Mouse (Mus musculus) erythroblast, adult 5-6 weeks (primary cell): ENCODE results near the gene Olfr969. TPM values are rescaled to one million over a fixed set of nuclear protein-coding genes. Genes with fewer than 3 reads are reported as not detected.
"Not testable (repeated sequence)": the region's sequence is repeated elsewhere in the genome, so short reads cannot be mapped to it uniquely, and the experiment has no call there.

Source experiments
- ATAC-seq: replicated peaks from 2 replicates; pipeline ENCODE4 v1.8.0; 2016; ENCODE audit warnings: moderate number of reproducible peaks, mild to moderate bottlenecking, moderate TSS enrichment, inconsistent platforms; ENCODE audit not compliant: poor library complexity, low FRiP score, severe bottlenecking
- total RNA-seq, 2 experiments: library from RNA; stranded (forward) in 1 of 2; stranded (reverse) in 1 of 2; fragments of 150-400 nt in 1 of 2; fragments of 200-764, 138-1000 nt in 1 of 2; gene quantifications; 2 replicates each; pipeline versions ENCODE4 v1.2.3 to v1.2.4; 2015 to 2017; ENCODE audit warnings: low replicate concordance in 2 of 2

Olfr969 gene
- total RNA-seq (2015; ENCODE audit: low replicate concordance) (not detected in 2 replicates), total RNA-seq (2017; ENCODE audit: low replicate concordance) (not detected in 2 replicates)

DNA sequence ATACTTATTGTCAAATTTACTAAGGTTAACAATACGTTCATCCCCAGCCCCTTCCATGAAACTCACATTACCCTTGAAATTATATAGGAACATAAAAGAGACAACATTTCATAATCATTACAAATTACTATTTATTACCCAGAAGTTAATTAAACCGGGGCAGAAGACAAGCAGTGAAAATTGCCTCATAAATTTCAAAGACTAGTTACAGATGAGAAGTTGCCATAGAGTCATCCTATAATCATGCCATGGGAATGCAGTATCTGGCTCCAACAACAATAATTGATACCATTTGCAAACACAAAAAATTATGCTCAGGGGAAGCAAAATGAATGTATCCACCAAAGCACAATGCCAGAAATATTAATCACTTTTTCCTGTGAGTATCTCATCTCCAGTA is at the start of gene Olfr969:
Gene Olfr969, plus strand, starts transcription at position 388 of the 400 bp plus-strand sequence.
- ATAC-seq, result no peak

- no peak for ATAC-seq
These were observed 44.8 kb upstream of the Olfr969 start, which contains the start of gene Olfr967 for GRCm38 (mm10) chr9:39745949-39746348. TSS of gene Olfr967 (plus strand) at chr9:39746249.

GRCm38 (mm10) chr9:39746428-39746827 is 44.3 kb upstream of the Olfr969 start:
- ATAC-seq, result no peak

DNA sequence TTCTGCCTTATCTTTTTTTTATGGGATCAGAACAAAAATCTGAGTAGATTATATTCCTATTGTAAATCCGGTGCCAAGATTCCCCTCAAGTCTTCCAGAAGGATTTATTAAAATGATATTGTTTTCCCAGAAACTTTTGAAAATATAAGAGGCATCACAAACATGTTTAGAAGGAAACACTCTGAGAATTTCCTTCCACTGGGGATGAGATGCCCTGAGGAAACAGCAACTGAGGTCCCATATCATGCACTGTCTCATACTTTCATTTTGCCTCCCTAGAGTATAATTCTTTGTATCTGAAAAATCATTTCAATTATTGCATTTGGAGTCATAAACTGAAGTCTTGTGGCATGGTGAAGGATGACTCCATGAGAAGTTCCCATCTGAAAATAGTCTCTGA is 7.6 kb upstream of the Olfr969 start, which contains the start of gene Olfr968:
Gene Olfr968, minus strand, starts transcription at position 101 of the 400 bp plus-strand sequence.
- ATAC-seq, result no peak

DNA sequence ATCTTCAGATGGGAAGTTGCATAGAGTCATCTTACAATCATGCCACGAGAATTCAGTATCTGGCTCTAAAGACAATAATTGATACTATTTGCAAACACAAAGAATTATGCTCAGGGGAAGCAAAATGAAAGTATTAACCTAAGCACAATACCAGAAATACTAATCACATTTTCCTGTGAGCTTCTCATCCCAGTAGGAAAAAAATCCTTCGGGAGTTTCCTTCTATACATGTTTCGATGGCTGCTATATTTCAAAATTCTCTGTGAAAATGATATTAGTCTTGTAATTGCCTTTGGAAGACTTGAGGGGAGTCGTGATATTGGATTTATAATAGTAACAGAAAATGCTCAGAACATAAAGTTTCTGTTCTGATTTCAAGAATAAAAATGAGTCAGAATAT is 17.8 kb downstream of the Olfr969 start, which contains the start of gene Olfr970:
Gene Olfr970, plus strand, starts transcription at position 301 of the 400 bp plus-strand sequence.
- no peak for ATAC-seq

GRCm38 (mm10) chr9:39836576-39836975 is 45.8 kb downstream of the Olfr969 start, which contains the start of gene Olfr971:
TSS of gene Olfr971 (plus strand) at chr9:39836876.
- ATAC-seq, result not testable (repeated sequence)

Other genes with a start within 250 kb of the Olfr969 start
- gene Olfr958, start 236.9 kb upstream of the Olfr969 start, total RNA-seq (2015; ENCODE audit: low replicate concordance), result not detected in 2 replicates
- gene Olfr958, start 236.9 kb upstream of the Olfr969 start, total RNA-seq (2017; ENCODE audit: low replicate concordance), result not detected in 2 replicates
- not detected in 2 replicates for gene Olfr959, start 215.4 kb upstream of the Olfr969 start, total RNA-seq (2015; ENCODE audit: low replicate concordance)
- gene Olfr959, start 215.4 kb upstream of the Olfr969 start, total RNA-seq (2017; ENCODE audit: low replicate concordance), result not detected in 2 replicates
- not detected in 2 replicates for gene AW551984, start 186.5 kb upstream of the Olfr969 start, total RNA-seq (2015; ENCODE audit: low replicate concordance)
- gene AW551984, start 186.5 kb upstream of the Olfr969 start, total RNA-seq (2017; ENCODE audit: low replicate concordance), result not detected in 2 replicates
- gene Olfr148, start 180.3 kb upstream of the Olfr969 start, total RNA-seq (2015; ENCODE audit: low replicate concordance), result not detected in 2 replicates
- not detected in 2 replicates for gene Olfr148, start 180.3 kb upstream of the Olfr969 start, total RNA-seq (2017; ENCODE audit: low replicate concordance)
- gene Olfr960, start 169.6 kb upstream of the Olfr969 start, total RNA-seq (2015; ENCODE audit: low replicate concordance), result not detected in 2 replicates
- not detected in 2 replicates for gene Olfr960, start 169.6 kb upstream of the Olfr969 start, total RNA-seq (2017; ENCODE audit: low replicate concordance)
- gene Olfr961, start 145.9 kb upstream of the Olfr969 start, total RNA-seq (2015; ENCODE audit: low replicate concordance), result not detected in 2 replicates
- gene Olfr961, start 145.9 kb upstream of the Olfr969 start, total RNA-seq (2017; ENCODE audit: low replicate concordance), result not detected in 2 replicates
- gene Olfr963, start 123.7 kb upstream of the Olfr969 start, total RNA-seq (2015; ENCODE audit: low replicate concordance), result not detected in 2 replicates
- gene Olfr963, start 123.7 kb upstream of the Olfr969 start, total RNA-seq (2017; ENCODE audit: low replicate concordance), result not detected in 2 replicates
- not detected in 2 replicates for gene Olfr149, start 83.8 kb upstream of the Olfr969 start, total RNA-seq (2015; ENCODE audit: low replicate concordance)
- not detected in 2 replicates for gene Olfr149, start 83.8 kb upstream of the Olfr969 start, total RNA-seq (2017; ENCODE audit: low replicate concordance)
- gene Olfr965, start 79.6 kb upstream of the Olfr969 start, total RNA-seq (2015; ENCODE audit: low replicate concordance), result not detected in 2 replicates
- 1.2 TPM in 1 of 2 replicates, not detected in the other for gene Olfr965, start 79.6 kb upstream of the Olfr969 start, total RNA-seq (2017; ENCODE audit: low replicate concordance)
- not detected in 2 replicates for gene Olfr150, start 60.0 kb upstream of the Olfr969 start, total RNA-seq (2015; ENCODE audit: low replicate concordance)
- gene Olfr150, start 60.0 kb upstream of the Olfr969 start, total RNA-seq (2017; ENCODE audit: low replicate concordance), result not detected in 2 replicates
- not detected in 2 replicates for gene Olfr967, start 44.7 kb upstream of the Olfr969 start, total RNA-seq (2015; ENCODE audit: low replicate concordance)
- gene Olfr967, start 44.7 kb upstream of the Olfr969 start, total RNA-seq (2017; ENCODE audit: low replicate concordance), result not detected in 2 replicates
- gene Olfr968, start 7.7 kb upstream of the Olfr969 start, total RNA-seq (2015; ENCODE audit: low replicate concordance), result not detected in 2 replicates
- not detected in 2 replicates for gene Olfr968, start 7.7 kb upstream of the Olfr969 start, total RNA-seq (2017; ENCODE audit: low replicate concordance)
- gene Olfr970, start 17.9 kb downstream of the Olfr969 start, total RNA-seq (2015; ENCODE audit: low replicate concordance), result not detected in 2 replicates
- not detected in 2 replicates for gene Olfr970, start 17.9 kb downstream of the Olfr969 start, total RNA-seq (2017; ENCODE audit: low replicate concordance)
- not detected in 2 replicates for gene Olfr971, start 45.9 kb downstream of the Olfr969 start, total RNA-seq (2015; ENCODE audit: low replicate concordance)
- 1.1 TPM in 1 of 2 replicates, not detected in the other for gene Olfr971, start 45.9 kb downstream of the Olfr969 start, total RNA-seq (2017; ENCODE audit: low replicate concordance)
- not detected in 2 replicates for gene Olfr972, start 75.5 kb downstream of the Olfr969 start, total RNA-seq (2015; ENCODE audit: low replicate concordance)
- gene Olfr972, start 75.5 kb downstream of the Olfr969 start, total RNA-seq (2017; ENCODE audit: low replicate concordance), result not detected in 2 replicates
- not detected in 2 replicates for gene Olfr229, start 116.4 kb downstream of the Olfr969 start, total RNA-seq (2015; ENCODE audit: low replicate concordance)
- not detected in 2 replicates for gene Olfr229, start 116.4 kb downstream of the Olfr969 start, total RNA-seq (2017; ENCODE audit: low replicate concordance)
- gene Olfr974, start 146.6 kb downstream of the Olfr969 start, total RNA-seq (2015; ENCODE audit: low replicate concordance), result not detected in 2 replicates
- gene Olfr974, start 146.6 kb downstream of the Olfr969 start, total RNA-seq (2017; ENCODE audit: low replicate concordance), result not detected in 2 replicates
- not detected in 2 replicates for gene Olfr975, start 161.1 kb downstream of the Olfr969 start, total RNA-seq (2015; ENCODE audit: low replicate concordance)
- gene Olfr975, start 161.1 kb downstream of the Olfr969 start, total RNA-seq (2017; ENCODE audit: low replicate concordance), result 0.09 TPM in 1 of 2 replicates, not detected in the other
- gene Olfr976, start 170.2 kb downstream of the Olfr969 start, total RNA-seq (2015; ENCODE audit: low replicate concordance), result not detected in 2 replicates
- not detected in 2 replicates for gene Olfr976, start 170.2 kb downstream of the Olfr969 start, total RNA-seq (2017; ENCODE audit: low replicate concordance)
- not detected in 2 replicates for gene Olfr978, start 201.2 kb downstream of the Olfr969 start, total RNA-seq (2015; ENCODE audit: low replicate concordance)
- not detected in 2 replicates for gene Olfr978, start 201.2 kb downstream of the Olfr969 start, total RNA-seq (2017; ENCODE audit: low replicate concordance)
- not detected in 2 replicates for gene Olfr979, start 212.5 kb downstream of the Olfr969 start, total RNA-seq (2015; ENCODE audit: low replicate concordance)
- 0.17 TPM in 1 of 2 replicates, not detected in the other for gene Olfr979, start 212.5 kb downstream of the Olfr969 start, total RNA-seq (2017; ENCODE audit: low replicate concordance)
- gene Olfr980, start 218.6 kb downstream of the Olfr969 start, total RNA-seq (2015; ENCODE audit: low replicate concordance), result not detected in 2 replicates
- not detected in 2 replicates for gene Olfr980, start 218.6 kb downstream of the Olfr969 start, total RNA-seq (2017; ENCODE audit: low replicate concordance)
- not detected in 2 replicates for gene Olfr981, start 230.5 kb downstream of the Olfr969 start, total RNA-seq (2015; ENCODE audit: low replicate concordance)
- gene Olfr981, start 230.5 kb downstream of the Olfr969 start, total RNA-seq (2017; ENCODE audit: low replicate concordance), result 0.26 TPM in 1 of 2 replicates, not detected in the other